Mouse (Mus musculus): ENCODE data around the gene Glb1l. TPM values are rescaled to one million over a fixed set of nuclear protein-coding genes. Genes with fewer than 3 reads are reported as not detected.

The Glb1l gene
- total RNA-seq, 4 experiments from 2014 or later, result 14.0 to 18.3 (median 14.9) TPM

DNA sequence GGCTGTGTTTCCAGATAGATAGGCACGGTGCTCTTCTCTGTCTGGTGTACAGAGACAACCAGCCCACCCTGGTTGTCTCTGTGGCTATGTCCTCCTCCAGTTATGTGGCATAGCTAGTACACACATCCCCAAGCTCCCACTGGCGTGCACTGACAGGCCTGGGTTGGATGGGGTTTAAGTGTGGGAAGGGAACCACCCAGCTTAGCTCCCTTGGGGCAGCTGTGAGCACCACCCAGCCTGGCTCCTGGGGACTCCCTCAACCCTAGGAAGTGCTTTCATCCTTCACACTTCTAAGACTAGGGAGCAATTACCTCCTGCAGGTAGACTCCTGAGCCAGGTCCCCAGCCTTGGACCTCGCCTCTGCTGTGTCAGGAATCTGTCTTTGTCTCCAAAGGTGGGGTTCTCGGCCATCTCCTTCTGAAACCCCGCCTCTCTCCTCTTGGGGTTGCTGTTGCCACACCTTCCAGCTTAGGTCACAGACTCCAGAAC lies 21.1 kb upstream of the Glb1l start, which contains the start of gene A630095N17Rik:
Gene A630095N17Rik (minus strand): TSS at position 439 of the 489 bp plus-strand sequence.
- DNase-seq (ENCODE audit: low spot score in 2 of 2), result no peak

GRCm38 (mm10) chr1:75231224-75231623 lies 20.6 kb upstream of the Glb1l start:
- DNase-seq (ENCODE audit: low spot score in 2 of 2), result no peak

DNA sequence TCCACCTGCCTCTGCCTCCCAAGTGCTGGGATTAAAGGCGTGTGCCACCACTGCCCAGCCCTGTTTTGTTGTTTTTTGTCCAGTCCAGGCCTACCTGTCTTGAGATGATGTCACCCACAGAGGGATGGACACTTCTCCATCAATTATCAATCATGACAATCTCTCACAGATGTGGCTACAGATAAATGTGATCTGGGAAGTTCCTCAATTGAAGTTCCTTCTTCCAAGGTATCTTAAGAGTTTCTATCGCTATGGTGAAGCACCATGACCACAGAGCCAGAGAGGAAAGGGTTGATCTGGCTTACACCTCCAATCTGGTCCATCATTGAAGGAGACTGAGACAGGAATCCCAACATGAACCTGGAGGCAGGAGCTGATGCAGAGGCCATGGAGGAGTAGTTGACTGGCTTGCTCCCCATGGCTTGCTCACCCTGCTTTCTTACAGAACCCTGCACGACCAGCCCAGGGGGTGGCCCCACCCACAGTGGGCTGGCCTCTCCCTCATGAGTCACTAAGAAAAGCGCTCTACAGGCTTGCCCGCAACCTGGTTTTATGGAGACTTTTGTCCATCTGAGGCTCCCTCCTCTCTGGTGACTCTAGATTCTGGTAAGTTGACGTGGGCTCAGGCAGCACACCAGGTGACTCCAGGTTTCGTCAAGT lies 19.9 kb upstream of the Glb1l start:
- peak in 1 of 2 experiments; percentile 9 for DNase-seq (ENCODE audit: low spot score in 2 of 2)

GRCm38 (mm10) chr1:75229158-75229557 lies 18.5 kb upstream of the Glb1l start:
- no peak for DNase-seq (ENCODE audit: low spot score in 2 of 2)

DNA sequence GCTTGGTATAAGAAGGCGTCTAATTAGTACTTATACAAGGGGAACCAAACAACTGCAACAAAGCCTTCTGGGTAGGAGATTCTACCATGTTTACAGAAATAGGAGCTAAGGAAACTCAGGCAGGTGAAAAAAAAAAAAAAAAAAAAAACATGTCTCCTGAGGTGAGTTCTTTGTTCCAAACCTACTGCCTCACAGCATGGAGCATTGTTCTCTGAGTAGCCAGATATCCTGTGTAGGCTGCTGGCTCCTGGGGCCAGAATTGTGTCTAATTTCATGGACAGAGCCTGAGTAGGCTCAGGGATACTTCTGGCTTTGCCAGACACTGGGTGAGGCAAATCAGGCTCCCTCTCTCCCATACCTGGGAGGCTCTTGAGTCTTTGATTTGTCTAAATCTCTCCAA lies 17.0 kb upstream of the Glb1l start:
- DNase-seq (ENCODE audit: low spot score in 2 of 2), result no peak

- DNase-seq (ENCODE audit: low spot score in 2 of 2), result no peak
Measured at GRCm38 (mm10) chr1:75226138-75226537, 15.5 kb upstream of the Glb1l start.

- no peak for DNase-seq (ENCODE audit: low spot score in 2 of 2)
Measured at GRCm38 (mm10) chr1:75225473-75225872, 14.9 kb upstream of the Glb1l start.

GRCm38 (mm10) chr1:75223532-75223931 lies 12.9 kb upstream of the Glb1l start:
- no peak for DNase-seq (ENCODE audit: low spot score in 2 of 2)

DNA sequence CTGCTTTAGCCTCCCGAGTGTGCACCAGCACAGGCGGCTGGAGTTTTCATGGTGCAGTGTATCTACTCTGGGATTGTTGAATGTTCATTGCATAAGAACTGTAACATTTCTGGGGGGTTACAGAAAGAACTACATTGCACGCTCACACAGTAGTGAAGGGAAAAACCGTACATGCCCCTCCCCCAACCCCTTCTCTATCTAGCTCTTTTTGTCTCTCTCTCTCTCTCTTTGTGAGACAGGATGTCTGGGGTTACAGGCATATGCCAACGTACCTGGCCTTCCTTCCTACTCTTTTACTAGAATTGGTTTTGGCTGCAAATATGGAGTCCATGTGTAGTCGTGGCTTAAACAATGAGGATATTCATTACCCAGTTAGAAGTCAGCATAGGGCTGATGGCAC lies 12.3 kb upstream of the Glb1l start:
- no peak for DNase-seq (ENCODE audit: low spot score in 2 of 2)

DNA sequence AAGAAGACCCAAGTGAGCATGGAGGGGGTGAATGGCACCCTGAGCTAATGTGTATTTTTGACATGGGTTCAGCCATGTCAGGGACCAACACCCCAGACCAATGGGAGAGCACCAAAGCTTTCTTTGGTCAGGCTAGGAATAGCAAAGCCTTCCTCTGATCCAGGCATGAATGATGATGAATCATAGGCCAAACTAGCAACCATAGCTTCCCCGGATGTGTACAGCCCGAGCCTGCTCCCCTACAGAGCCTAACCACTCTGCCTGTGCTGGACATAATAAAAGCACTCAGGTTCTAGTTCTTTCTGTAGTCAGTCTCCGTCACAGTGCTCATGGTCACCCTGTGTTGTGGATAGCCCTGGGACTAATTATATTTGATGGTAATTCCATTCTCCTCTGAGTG lies 10.9 kb upstream of the Glb1l start:
- DNase-seq (ENCODE audit: low spot score in 2 of 2), result no peak

GRCm38 (mm10) chr1:75219531-75219930 lies 8.9 kb upstream of the Glb1l start, which contains the start of gene Tuba4a:
TSS of gene Tuba4a (minus strand) at chr1:75219865.
- no peak for DNase-seq (ENCODE audit: low spot score in 2 of 2)

DNA sequence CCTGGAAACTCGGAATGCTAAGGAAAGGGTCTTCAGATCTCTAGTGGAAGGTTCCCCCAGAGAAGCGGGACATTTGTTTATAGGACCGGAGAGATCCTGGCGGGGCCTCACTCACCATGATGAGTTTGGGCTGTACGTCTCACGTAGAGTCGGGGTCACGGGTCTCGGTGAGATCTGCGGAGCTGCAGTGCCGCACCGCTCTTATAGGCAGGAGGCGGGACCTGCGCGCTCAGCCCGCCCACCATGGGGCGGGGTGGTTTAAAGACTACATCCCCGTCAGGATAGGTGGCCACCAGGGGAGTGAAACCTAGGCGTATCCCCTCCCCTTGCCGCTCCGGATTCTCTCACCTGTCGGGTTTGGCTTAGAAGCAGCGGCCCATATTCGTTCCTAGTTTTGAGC lies 8.5 kb upstream of the Glb1l start:
- peak; percentile 92 to 93 for DNase-seq (ENCODE audit: low spot score in 2 of 2)

GRCm38 (mm10) chr1:75218227-75219001 lies 7.8 kb upstream of the Glb1l start:
- peak; percentile 50 to 89 for DNase-seq (ENCODE audit: low spot score in 2 of 2)

- DNase-seq (ENCODE audit: low spot score in 2 of 2), result no peak
Measured at GRCm38 (mm10) chr1:75217893-75218226, 7.2 kb upstream of the Glb1l start.

DNA sequence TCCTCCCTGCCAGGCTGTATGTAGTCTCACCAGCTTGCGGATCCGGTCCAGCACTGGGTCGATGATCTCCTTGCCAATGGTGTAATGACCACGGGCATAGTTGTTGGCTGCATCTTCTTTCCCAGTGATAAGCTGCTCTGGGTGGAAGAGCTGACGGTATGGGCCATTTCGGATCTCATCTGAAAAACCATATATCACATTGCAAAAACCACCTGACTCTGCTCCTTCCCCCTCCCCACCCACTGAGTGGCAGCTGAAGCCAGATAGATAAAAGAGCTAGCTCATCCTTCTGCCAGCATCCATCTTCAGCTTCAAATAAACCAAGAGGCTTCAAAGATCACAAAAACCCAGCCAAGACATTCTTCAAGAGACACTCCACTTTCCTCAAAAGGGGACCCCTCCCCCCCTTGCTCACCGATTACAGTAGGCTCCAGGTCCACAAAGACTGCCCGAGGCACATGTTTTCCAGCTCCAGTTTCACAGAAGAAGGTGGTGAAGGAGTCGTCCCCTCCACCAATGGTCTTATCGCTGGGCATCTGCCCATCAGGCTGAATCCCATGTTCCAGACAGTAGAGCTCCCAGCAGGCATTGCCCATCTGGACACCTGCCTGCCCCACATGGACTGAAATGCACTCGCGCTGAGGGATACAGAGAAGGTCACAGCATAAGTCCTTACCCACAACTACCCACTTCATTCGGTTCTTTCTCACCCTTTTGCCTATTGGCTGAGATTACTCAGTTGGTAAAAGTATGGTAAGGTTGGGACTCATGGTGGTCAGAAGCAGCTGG lies 6.4 kb upstream of the Glb1l start:
- DNase-seq (ENCODE audit: low spot score in 2 of 2), result no peak

- no peak for DNase-seq (ENCODE audit: low spot score in 2 of 2)
Measured at GRCm38 (mm10) chr1:75215785-75216184, 5.2 kb upstream of the Glb1l start.

DNA sequence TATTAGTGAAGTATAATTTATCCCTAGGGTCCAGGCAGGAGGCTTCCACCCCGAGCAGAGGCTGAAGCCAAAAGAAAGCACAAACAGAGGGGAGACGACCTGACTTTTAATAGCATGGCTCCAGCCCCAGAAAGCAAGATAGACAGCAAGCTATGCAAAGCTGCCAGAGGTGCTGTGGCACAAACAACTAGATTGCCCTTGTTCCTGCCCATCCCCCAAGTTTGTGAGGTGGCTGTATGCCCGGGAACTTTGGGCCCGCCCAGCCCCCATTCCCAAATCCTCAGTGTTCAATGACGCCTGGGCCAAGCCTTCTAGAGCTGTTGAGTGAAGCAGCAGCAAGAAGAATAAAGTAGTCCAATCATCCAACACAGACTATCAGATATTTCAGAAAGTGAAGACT lies 4.3 kb upstream of the Glb1l start:
- DNase-seq (ENCODE audit: low spot score in 2 of 2), result peak in 1 of 2 experiments; percentile 67

GRCm38 (mm10) chr1:75214442-75214841 lies 3.8 kb upstream of the Glb1l start:
- no peak for DNase-seq (ENCODE audit: low spot score in 2 of 2)

DNA sequence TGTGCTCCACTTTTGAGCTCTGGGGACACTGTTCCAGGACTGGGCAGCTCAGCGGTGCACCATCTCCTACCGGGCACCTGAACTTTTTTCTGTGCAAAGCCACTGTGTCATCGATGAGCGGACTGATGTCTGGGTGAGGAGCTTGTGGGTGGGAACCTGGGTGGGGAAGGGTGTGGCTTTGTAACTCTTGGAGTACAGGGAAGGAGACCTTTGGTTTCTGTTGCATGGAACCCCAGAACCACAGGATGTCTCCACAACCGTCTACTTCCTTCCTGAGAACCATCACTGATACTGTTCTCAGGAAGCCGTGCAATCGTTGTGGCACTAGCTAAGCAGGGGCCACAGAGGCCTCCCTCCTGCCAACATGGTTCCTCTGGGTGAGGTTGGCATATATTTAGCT lies 2.5 kb upstream of the Glb1l start:
- no peak for DNase-seq (ENCODE audit: low spot score in 2 of 2)

- no peak for DNase-seq (ENCODE audit: low spot score in 2 of 2)
Measured at GRCm38 (mm10) chr1:75212542-75212941, 1.9 kb upstream of the Glb1l start.

DNA sequence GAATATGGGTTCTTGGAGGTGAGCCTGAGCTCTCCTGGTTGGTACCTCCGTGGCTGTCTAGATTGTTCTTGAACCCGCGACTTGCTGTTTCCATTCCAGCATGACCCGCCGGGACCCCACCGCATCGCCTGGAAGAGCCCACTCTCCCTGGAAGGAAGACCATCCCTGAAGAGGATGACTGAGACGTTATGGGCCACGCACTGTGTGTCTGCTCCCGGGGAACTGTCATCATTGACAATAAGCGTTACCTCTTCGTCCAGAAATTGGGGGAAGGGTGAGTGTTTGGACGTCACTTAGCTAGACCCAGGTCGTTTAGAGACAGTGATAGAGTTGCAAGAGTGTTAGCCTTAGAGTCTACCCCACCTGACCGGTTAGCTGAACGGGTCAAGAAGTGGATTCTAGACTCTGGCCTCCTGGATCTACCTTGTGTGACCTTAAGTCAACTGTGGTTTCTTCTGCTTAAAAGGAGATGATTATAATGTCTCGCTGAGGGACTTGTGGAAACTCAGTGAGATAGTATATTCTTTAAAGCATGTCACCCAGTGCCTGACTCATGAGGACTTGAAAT lies 612 bp upstream of the Glb1l start:
- DNase-seq (ENCODE audit: low spot score in 2 of 2), result no peak
